Mouse (Mus musculus): Measurements from ENCODE around the gene Crybb1. TPM values are rescaled to one million over a fixed set of nuclear protein-coding genes. Genes with fewer than 3 reads are reported as not detected.
A peak's percentile ranks its signal among the peaks of the same experiment; 100 is the strongest.

The Crybb1 gene
- polyA plus RNA-seq, 1 experiment, result not detected

DNA sequence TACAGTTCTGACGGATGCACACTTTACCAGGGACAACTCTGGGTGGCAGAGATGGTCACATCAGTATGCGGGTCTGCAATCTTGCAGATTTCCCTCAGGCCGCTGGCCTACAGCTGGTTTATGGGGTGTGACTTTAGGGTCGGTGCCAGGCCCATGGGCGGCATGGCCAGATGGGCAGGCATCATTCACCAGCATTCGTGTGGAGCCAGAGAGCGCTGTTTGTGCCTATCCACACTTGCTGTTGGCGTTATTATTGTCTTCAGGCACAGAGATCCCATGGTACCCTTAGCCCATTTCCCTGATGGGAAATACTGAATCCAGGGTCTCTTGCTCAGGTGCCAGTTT is 34.9 kb downstream of the Crybb1 start:
- Histone ChIP-seq H3K9ac (ENCODE audit: low read depth, poor library complexity, severe bottlenecking) (no peak overlapping the region), H3K4me3 (ENCODE audit: low read depth, low read length) (no peak overlapping the region), H3K4me1 (ENCODE audit: control insufficient read depth, insufficient read depth, low read length) (peaks cover 22% of the 10 kb centered on the region), H3K27ac (ENCODE audit: insufficient read depth, low read length) (no peak overlapping the region), H3K27me3 (ENCODE audit: control insufficient read depth, insufficient read depth, low read length, poor library complexity, severe bottlenecking) (no peaks in the 10 kb centered on the region), H3K9me3 (replicated peaks; ENCODE audit: control insufficient read depth, insufficient read depth, low read length, poor library complexity, severe bottlenecking) (no peaks in the 10 kb centered on the region), H3K36me3 (ENCODE audit: control insufficient read depth, insufficient read depth, low read length, poor library complexity, severe bottlenecking) (no peaks in the 10 kb centered on the region)
- TF ChIP-seq POLR2A (IDR thresholded peaks at IDR 0.05; ENCODE audit: insufficient read depth, low read length) (no peak), CTCF (IDR thresholded peaks at IDR 0.05; ENCODE audit: low read depth, low read length) (no peak), EP300 (IDR thresholded peaks at IDR 0.05; ENCODE audit: insufficient read depth, low read depth, low read length) (no peak)

DNA sequence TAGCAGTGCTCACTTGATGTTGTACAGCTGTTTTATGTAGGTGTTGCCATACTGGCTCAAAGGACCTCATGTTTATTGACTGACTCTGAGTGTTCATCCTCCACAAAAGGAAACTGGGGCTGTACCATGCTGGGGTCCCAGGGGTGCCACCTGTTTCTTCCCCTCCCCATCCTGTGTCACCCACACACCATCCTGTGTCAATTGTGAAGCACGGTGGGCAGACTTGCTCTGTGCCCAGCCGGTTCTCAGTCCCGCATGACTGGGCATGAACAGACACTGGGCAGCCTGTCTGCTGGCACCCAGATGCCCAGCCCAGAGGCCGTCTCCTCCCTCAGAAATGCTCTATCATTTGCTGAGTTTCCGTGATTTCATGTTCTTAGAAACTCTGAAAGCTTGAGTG is 36.3 kb downstream of the Crybb1 start:
- no peak overlapping the region for H3K4me3 ChIP-seq (ENCODE audit: low read depth, low read length)
- no peaks in the 10 kb centered on the region for H3K36me3 ChIP-seq (ENCODE audit: control insufficient read depth, insufficient read depth, low read length, poor library complexity, severe bottlenecking)
- TF ChIP-seq CTCF (IDR thresholded peaks at IDR 0.05; ENCODE audit: low read depth, low read length), result no peak
- TF ChIP-seq POLR2A (IDR thresholded peaks at IDR 0.05; ENCODE audit: insufficient read depth, low read length), result no peak
- no peak for TF ChIP-seq EP300 (IDR thresholded peaks at IDR 0.05; ENCODE audit: insufficient read depth, low read depth, low read length)
- no peaks in the 10 kb centered on the region for H3K27me3 ChIP-seq (ENCODE audit: control insufficient read depth, insufficient read depth, low read length, poor library complexity, severe bottlenecking)
- no peak overlapping the region for H3K9ac ChIP-seq (ENCODE audit: low read depth, poor library complexity, severe bottlenecking)
- peaks cover 19% of the 10 kb centered on the region for H3K4me1 ChIP-seq (ENCODE audit: control insufficient read depth, insufficient read depth, low read length)
- H3K27ac ChIP-seq (ENCODE audit: insufficient read depth, low read length), result no peak overlapping the region
- no peaks in the 10 kb centered on the region for H3K9me3 ChIP-seq (replicated peaks; ENCODE audit: control insufficient read depth, insufficient read depth, low read length, poor library complexity, severe bottlenecking)

DNA sequence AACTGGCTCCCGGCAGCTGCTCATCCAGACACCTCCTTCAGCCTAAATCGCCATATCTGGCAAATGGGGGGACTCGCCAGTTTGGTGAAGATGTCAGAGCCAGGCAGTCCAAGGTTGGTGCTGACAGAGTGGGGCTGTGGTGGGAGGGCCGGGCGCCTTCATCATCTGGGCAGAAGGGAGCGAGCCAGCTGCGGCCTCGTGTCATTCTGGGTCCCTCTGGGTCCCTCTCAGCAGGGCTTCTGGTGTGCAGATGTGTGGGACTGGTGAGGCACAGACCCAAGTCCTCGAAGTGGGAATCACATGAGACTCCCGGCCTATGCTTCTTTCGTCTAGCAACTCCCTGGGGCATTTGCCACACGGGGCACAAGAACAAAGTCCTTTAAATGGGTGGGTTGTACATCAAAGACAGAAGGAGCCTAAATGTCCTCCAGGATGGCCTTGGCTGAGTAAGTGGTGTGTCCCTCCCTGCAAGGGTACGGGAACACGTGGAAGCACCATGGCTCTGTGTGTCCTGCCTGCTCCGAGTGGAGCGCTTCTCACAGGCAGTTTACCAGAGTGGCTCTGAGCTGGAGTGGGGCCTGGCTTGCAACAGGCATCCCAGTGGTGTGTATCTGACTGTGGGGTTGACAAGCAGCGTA is 36.8 kb downstream of the Crybb1 start:
- Histone ChIP-seq H3K4me1 (ENCODE audit: control insufficient read depth, insufficient read depth, low read length) (peaks cover 19% of the 10 kb centered on the region), H3K9ac (ENCODE audit: low read depth, poor library complexity, severe bottlenecking) (no peak overlapping the region), H3K27me3 (ENCODE audit: control insufficient read depth, insufficient read depth, low read length, poor library complexity, severe bottlenecking) (no peaks in the 10 kb centered on the region), H3K27ac (ENCODE audit: insufficient read depth, low read length) (no peak overlapping the region), H3K36me3 (ENCODE audit: control insufficient read depth, insufficient read depth, low read length, poor library complexity, severe bottlenecking) (no peaks in the 10 kb centered on the region), H3K4me3 (ENCODE audit: low read depth, low read length) (no peak overlapping the region), H3K9me3 (replicated peaks; ENCODE audit: control insufficient read depth, insufficient read depth, low read length, poor library complexity, severe bottlenecking) (no peaks in the 10 kb centered on the region)
- TF ChIP-seq EP300 (IDR thresholded peaks at IDR 0.05; ENCODE audit: insufficient read depth, low read depth, low read length) (no peak), POLR2A (IDR thresholded peaks at IDR 0.05; ENCODE audit: insufficient read depth, low read length) (no peak), CTCF (IDR thresholded peaks at IDR 0.05; ENCODE audit: low read depth, low read length) (no peak)

GRCm38 (mm10) chr5:112293800-112294199 is 38.2 kb downstream of the Crybb1 start:
- H3K9ac ChIP-seq (ENCODE audit: low read depth, poor library complexity, severe bottlenecking), result no peak overlapping the region
- H3K27me3 ChIP-seq (ENCODE audit: control insufficient read depth, insufficient read depth, low read length, poor library complexity, severe bottlenecking), result no peaks in the 10 kb centered on the region
- no peak overlapping the region for H3K4me3 ChIP-seq (ENCODE audit: low read depth, low read length)
- no peak overlapping the region for H3K27ac ChIP-seq (ENCODE audit: insufficient read depth, low read length)
- no peaks in the 10 kb centered on the region for H3K9me3 ChIP-seq (replicated peaks; ENCODE audit: control insufficient read depth, insufficient read depth, low read length, poor library complexity, severe bottlenecking)
- peaks cover 14% of the 10 kb centered on the region for H3K4me1 ChIP-seq (ENCODE audit: control insufficient read depth, insufficient read depth, low read length)
- no peak for TF ChIP-seq EP300 (IDR thresholded peaks at IDR 0.05; ENCODE audit: insufficient read depth, low read depth, low read length)
- no peak for TF ChIP-seq POLR2A (IDR thresholded peaks at IDR 0.05; ENCODE audit: insufficient read depth, low read length)
- no peak for TF ChIP-seq CTCF (IDR thresholded peaks at IDR 0.05; ENCODE audit: low read depth, low read length)
- no peaks in the 10 kb centered on the region for H3K36me3 ChIP-seq (ENCODE audit: control insufficient read depth, insufficient read depth, low read length, poor library complexity, severe bottlenecking)

- Histone ChIP-seq H3K36me3 (ENCODE audit: control insufficient read depth, insufficient read depth, low read length, poor library complexity, severe bottlenecking) (no peaks in the 10 kb centered on the region), H3K9ac (ENCODE audit: low read depth, poor library complexity, severe bottlenecking) (no peak overlapping the region), H3K4me3 (ENCODE audit: low read depth, low read length) (no peak overlapping the region), H3K27me3 (ENCODE audit: control insufficient read depth, insufficient read depth, low read length, poor library complexity, severe bottlenecking) (no peaks in the 10 kb centered on the region), H3K27ac (ENCODE audit: insufficient read depth, low read length) (no peak overlapping the region), H3K9me3 (replicated peaks; ENCODE audit: control insufficient read depth, insufficient read depth, low read length, poor library complexity, severe bottlenecking) (no peaks in the 10 kb centered on the region), H3K4me1 (ENCODE audit: control insufficient read depth, insufficient read depth, low read length) (peaks cover 16% of the 10 kb centered on the region)
- no peak for TF ChIP-seq EP300 (IDR thresholded peaks at IDR 0.05; ENCODE audit: insufficient read depth, low read depth, low read length)
- no peak for TF ChIP-seq CTCF (IDR thresholded peaks at IDR 0.05; ENCODE audit: low read depth, low read length)
- TF ChIP-seq POLR2A (IDR thresholded peaks at IDR 0.05; ENCODE audit: insufficient read depth, low read length), result no peak
Measured at GRCm38 (mm10) chr5:112294696-112295095, 39.1 kb downstream of the Crybb1 start.

- TF ChIP-seq EP300 (IDR thresholded peaks at IDR 0.05; ENCODE audit: insufficient read depth, low read depth, low read length) (peak; percentile 72), POLR2A (IDR thresholded peaks at IDR 0.05; ENCODE audit: insufficient read depth, low read length) (no peak)
- H3K9me3 ChIP-seq (replicated peaks; ENCODE audit: control insufficient read depth, insufficient read depth, low read length, poor library complexity, severe bottlenecking), result no peaks in the 10 kb centered on the region
- no peak overlapping the region for H3K27ac ChIP-seq (ENCODE audit: insufficient read depth, low read length)
- no peak overlapping the region for H3K4me3 ChIP-seq (ENCODE audit: low read depth, low read length)
- H3K36me3 ChIP-seq (ENCODE audit: control insufficient read depth, insufficient read depth, low read length, poor library complexity, severe bottlenecking), result no peaks in the 10 kb centered on the region
- no peak overlapping the region for H3K9ac ChIP-seq (ENCODE audit: low read depth, poor library complexity, severe bottlenecking)
- H3K4me1 ChIP-seq (ENCODE audit: control insufficient read depth, insufficient read depth, low read length), result peaks cover 16% of the 10 kb centered on the region
- no peaks in the 10 kb centered on the region for H3K27me3 ChIP-seq (ENCODE audit: control insufficient read depth, insufficient read depth, low read length, poor library complexity, severe bottlenecking)
Measured at GRCm38 (mm10) chr5:112295162-112295561, 39.5 kb downstream of the Crybb1 start.
